Mouse (Mus musculus): ENCODE results near the gene Mcu. TPM values are rescaled to one million over a fixed set of nuclear protein-coding genes. Genes with fewer than 3 reads are reported as not detected.

The Mcu gene
- total RNA-seq, 4 experiments from 2014 or later, result 35.1 to 39.1 (median 36.4) TPM

- DNase-seq (ENCODE audit: low spot score in 2 of 2), result no peak
These were observed 3.2 kb downstream of the Mcu start for GRCm38 (mm10) chr10:59613276-59613675.

DNA sequence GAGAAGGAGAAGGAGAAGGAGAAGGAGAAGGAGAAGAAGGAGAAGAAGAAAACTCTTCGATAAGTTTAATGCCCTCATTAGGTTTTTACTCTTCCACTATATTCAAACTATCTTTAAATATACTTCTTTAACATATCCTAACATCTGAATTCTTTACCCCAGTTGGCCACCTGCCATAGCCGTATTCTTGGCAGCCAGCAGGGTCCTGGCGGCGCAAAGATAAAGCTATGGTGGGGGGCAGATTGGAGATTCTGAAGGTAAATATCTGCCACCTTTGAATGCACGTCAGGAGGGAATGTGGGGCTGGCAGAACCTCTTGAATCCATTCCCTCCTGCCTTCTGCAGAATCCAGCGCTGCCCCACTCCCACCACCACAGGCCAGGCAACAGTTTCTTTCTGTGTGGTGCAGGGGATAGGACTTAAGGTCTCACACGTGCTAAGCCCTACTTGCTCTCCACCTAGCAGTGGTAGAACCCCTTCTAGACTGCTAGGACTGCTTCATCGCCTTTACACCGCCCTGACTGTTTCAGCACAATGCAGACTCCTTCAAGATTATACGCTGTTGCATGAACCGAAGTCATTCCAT is 11.5 kb downstream of the Mcu start:
- no peak for DNase-seq (ENCODE audit: low spot score in 2 of 2)

GRCm38 (mm10) chr10:59603843-59604242 is 12.6 kb downstream of the Mcu start:
- no peak for DNase-seq (ENCODE audit: low spot score in 2 of 2)

DNA sequence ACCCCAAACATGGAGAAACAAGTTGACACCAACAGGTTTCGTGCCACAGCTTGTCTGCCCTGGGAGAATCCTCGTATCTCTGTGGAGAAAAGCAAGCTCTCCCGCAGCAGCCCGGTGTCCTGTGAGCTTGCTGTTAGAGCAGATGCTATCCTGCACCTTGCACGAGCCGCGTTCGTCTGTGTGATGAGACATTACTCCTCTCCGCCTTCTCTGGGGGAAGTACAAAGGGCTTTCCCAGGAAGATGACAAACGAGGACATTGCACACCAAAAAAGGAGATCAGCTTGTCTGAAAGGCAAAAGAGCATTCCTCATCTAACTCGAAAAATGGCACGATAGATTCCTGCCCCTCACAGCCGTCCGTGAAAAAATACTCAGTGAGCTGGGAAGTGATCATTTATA is 13.6 kb downstream of the Mcu start:
- DNase-seq (ENCODE audit: low spot score in 2 of 2), result peak in 1 of 2 experiments; percentile 37

- no peak for DNase-seq (ENCODE audit: low spot score in 2 of 2)
These were observed 14.4 kb downstream of the Mcu start for GRCm38 (mm10) chr10:59602043-59602442.

GRCm38 (mm10) chr10:59600516-59600915 is 16.0 kb downstream of the Mcu start:
- DNase-seq (ENCODE audit: low spot score in 2 of 2), result no peak

DNA sequence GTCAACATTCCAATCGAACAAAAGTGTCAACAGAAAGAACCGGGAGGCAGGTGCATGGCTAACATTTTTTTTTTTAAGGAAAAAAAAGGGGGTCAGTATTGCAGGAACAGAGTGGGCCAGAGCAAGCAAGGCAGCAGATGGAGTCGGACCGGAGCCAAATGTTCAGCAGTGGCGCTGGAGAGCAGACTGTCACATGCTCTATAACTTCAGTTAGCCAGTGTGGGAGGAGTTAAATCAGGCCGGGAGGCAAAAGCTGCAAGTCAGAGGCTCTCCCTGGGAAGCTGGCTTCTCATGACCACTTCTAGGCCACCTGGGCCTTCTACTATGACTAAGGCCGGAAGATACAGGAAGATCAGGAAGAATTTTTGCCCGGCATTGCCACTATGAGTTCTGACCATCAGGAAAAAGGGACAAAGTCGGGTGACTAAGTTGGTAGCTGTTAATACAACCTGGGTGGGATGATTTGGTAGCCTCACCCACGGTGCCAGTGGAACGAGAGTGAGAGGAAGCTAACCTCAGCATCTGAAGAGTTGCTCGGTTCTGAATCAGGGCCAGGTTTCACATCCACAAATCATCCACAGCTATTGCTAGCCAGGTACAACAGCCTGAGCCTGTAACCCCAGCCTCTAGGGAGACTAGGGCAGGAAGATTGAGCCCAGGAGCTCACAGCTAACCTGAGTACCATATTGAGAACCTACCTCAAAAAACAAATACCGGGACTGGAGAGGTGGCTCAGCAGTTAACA is 22.5 kb downstream of the Mcu start:
- peak in 1 of 2 experiments; percentile 78 for DNase-seq (ENCODE audit: low spot score in 2 of 2)

DNA sequence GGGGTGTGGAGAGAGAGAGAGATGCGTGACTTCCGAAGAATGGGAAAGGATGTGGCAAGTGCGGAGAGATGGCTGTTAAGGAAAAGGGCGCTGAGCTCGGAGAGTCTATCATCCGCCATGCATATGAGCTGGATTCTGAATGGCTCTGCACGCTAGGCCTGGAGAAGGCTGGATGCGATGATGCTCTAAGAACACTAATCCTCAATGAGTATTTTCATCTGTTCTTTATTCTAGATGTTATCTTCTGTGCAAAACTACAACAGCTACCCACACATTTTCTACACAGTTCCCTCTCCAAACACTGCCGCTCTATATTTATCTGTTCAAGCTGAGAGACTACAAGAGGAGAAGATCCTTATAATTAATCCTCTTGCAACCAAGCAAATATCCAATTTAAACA is 25.9 kb downstream of the Mcu start:
- DNase-seq (ENCODE audit: low spot score in 2 of 2), result no peak

DNA sequence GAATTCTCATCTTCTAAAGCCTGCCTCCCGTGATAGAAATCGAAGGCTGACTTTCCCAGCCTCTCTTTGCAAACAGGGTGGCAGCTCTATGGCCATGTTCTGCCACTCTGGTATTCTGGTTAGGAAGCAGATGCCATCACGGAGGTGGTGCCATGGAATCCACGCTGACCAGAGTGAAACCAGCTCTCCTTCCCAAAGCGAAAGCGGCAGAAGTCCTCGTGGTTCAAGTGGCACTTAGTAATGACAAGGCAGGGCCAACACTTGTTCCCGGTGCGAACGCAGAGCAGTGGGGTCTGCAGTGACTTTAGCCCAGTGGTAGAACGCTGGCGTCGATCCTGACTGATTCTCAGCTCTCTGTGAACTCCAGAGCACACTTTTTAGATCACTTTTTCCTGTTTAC is 26.6 kb downstream of the Mcu start:
- no peak for DNase-seq (ENCODE audit: low spot score in 2 of 2)

DNA sequence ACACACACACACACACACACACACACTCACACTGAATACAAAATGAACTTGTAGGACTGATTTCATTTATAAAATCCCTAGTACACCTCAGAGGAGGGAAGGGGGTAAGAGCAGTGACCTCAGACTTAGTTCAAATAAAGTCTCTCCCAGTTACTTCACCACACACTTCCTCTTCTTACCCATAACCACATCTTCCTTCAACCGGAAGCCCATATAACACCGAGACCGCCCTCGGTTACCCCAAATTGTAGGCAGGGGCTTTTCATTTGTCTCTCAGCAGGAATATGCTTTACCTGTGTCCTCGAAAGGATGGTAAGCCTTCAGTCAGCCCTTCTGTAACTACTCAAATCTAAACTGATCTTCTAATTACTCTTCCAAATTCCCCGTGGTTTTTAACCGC is 27.1 kb downstream of the Mcu start:
- no peak for DNase-seq (ENCODE audit: low spot score in 2 of 2)

- DNase-seq (ENCODE audit: low spot score in 2 of 2), result no peak
These were observed 28.4 kb downstream of the Mcu start for GRCm38 (mm10) chr10:59588135-59588534.

GRCm38 (mm10) chr10:59586821-59587220 is 29.7 kb downstream of the Mcu start:
- DNase-seq (ENCODE audit: low spot score in 2 of 2), result no peak

DNA sequence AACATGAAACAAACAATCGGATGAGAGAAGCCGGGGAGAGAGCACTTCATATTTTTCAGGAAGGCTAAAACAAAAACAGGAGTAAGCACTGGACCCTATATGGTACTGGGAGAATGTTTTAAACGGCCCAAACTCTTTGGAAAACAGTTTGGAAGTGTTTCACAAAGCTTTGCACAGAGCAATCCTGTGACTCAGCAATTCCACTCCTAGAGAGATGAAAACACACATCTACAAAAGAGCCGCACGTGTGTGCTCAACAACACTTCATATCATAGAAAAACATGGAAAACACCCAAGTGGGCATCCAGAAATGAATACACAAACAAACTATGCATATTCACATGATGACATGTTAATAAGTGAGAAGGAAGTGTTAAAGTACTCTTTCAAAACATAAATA is 30.9 kb downstream of the Mcu start:
- no peak for DNase-seq (ENCODE audit: low spot score in 2 of 2)

- no peak for DNase-seq (ENCODE audit: low spot score in 2 of 2)
These were observed 34.5 kb downstream of the Mcu start for GRCm38 (mm10) chr10:59581826-59582543.

GRCm38 (mm10) chr10:59580593-59581149 is 35.8 kb downstream of the Mcu start:
- DNase-seq (ENCODE audit: low spot score in 2 of 2), result no peak

DNA sequence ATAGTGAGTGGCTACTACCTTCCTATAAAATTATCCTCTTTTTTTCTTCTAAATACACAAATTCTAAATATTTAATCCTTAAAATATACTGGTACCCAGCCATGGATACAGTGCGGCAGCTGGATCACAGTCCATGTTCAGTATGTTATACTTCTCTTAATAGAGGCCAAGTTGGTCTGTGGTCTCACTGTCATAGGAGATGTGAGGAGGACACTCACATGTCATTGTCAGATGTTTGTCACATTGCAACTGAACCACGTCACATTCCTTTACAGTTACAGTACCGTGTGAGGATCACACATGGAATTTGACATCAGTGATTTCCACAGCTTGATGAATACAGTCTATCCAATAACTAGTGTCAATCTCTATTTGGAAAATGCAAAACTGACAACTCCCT is 36.8 kb downstream of the Mcu start:
- DNase-seq (ENCODE audit: low spot score in 2 of 2), result no peak

DNA sequence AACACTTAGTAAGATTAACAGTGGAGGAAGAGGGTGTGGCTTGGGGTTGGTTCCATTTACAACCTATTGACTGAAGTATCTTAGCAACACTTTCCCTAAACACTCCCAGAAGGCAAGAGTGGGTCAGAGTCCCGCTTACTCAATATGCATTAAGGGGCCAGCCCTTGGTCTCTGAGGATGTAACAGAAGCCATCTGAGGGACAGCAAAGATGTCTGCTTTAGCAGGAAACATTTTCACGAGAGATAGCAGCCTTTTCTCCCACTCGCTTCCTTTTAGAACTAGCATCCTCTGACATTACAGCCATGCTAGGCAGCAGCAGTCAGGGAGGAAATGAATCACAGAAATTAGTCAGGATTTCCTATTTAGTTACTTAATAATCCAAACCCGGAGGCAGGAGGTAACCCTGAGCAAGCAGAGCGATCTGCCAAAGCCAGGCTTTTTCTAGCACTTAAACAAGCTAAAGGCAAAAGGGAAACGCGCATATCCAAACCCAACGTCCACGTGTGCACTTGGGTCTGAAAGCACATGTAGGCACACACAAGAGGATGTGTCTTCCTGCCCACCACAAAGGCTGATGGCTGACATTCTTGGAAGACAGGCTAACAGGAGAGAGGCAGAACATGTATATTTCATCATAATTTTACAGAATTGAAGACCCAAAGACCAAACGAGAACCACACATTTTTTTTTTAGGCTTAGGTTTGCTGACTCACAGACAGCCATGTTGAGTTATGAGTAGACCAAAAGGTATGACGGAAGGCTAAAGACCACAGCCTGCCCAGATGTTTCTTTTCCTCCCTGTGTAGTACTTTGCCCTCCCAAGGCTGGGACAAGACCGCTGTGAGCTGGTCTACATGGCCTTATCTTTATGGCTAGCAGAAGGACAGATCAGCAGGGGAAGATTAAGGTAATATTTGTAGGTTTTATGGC is 38.4 kb downstream of the Mcu start:
- DNase-seq (ENCODE audit: low spot score in 2 of 2), result no peak

DNA sequence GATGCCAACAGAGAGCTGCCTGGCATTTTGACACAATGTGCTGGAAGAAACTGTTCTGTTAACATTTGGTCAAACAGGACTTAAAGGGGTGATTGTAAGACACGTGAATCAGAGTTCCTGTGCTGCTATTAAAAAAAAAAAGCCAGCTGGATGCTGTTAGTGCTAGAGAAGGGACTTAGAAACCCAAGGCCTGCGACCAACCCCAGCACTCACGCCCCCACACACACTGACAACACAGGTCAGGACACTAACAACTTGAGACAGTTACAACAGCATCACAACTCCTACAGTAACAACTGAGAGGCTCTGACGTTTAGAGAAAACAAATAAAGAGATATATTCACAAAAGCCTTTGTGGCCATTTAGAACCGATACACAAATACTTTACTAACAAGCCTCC is 40.2 kb downstream of the Mcu start:
- DNase-seq (ENCODE audit: low spot score in 2 of 2), result no peak

DNA sequence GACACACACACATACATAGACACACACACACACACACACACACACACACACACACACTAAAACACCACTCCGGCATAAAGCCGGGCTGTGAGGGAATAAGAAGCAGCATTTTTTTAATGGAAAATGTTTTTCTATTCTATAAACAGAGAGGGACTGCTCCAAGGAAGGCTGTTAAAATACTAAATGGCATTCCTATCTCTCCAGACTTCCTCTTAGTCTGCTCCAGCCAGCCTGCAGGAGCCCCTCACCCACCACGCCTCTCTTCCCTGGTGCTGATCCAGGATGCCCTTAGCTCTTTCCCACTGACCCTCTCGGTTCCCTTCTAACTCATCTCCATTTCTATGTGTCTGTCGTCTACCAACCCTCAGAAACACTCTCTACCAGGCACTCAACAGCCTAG is 44.5 kb downstream of the Mcu start:
- DNase-seq (ENCODE audit: low spot score in 2 of 2), result no peak

DNA sequence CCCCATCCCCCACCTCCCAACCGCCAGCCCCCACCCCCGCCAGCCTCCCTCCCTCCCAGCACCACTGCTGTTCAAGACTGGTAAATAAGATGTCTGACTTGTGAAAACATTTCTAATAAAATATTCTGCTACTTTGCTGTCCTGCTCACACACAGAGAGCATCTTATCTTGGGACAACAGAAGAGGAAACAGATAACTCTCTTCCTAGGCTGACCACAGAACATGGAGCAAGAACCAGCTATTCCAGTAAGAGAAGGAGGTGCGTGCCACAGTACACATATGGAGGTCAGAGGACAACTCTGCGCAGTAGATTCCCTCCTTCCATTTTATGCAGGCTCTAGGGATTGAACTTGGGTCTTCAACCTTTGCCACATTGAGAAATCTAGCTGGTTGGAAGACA is 45.2 kb downstream of the Mcu start:
- no peak for DNase-seq (ENCODE audit: low spot score in 2 of 2)

DNA sequence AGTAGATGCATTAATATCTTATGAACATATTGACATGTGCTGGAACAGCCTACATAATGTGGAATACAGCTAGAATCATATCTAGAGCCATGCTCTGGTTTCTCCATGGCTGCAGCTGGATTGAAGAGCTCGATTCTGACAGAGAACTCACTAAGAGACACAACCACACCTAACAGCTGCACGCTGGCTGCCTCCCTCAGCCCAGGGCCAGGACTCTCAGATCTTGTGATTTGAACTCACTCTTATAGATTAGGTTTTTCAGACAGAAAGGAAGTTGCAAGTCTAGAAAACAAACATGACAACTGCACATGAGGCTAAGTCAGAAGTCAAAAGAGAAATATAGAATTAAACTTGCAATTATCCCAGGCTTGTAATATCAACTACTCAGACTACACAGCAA is 45.7 kb downstream of the Mcu start:
- no peak for DNase-seq (ENCODE audit: low spot score in 2 of 2)
